Comparison of ENCODE assay signal across 21 mouse cellular contexts in the genomic region with DNA sequence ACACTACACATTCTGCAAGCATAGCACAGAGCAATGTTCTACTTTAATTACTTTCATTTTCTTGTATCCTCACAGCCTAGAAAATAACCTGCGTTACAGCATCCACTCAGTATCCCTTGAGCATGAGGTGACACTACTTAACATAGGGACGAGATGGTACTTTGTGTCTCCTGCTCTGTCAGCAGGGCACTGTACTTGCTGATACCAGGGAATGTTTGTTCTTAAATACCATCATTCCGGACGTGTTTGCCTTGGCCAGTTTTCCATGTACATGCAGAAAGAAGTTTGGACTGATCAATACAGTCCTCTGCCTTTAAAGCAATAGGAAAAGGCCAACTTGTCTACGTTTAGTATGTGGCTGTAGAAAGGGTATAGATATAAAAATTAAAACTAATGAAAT. TPM values are rescaled to one million over a fixed set of nuclear protein-coding genes. Genes with fewer than 3 reads are reported as not detected.
DNase-seq lines count a peak whose midpoint lies in the region; ATAC-seq and TF ChIP-seq lines count a peak whose summit lies in the region.
"Had no signal": no experiment of that assay in that cellular context is flagged by ENCODE, and none has a peak within 500 bp of the region (broad histone marks: within the 10 kb centered on the region; RNA-seq: fewer than 3 reads in every experiment).

No protein-coding gene starts in this region.

- TF ChIP-seq CTCF in liver, embryonic 14.5 days (IDR thresholded peaks at IDR 0.05; ENCODE audit: low read depth): no peak

- no peaks in the 10 kb centered on the region for H3K4me1 ChIP-seq in liver, embryonic 12.5 days
- H3K4me1 ChIP-seq in liver, embryonic 11.5 days (replicated peaks; ENCODE audit: control insufficient read depth, insufficient read depth, low read length): no peaks in the 10 kb centered on the region
- peaks cover 0 to 6% of the 10 kb centered on the region in 2 experiments; a peak in 3 of 4 replicates for H3K4me1 ChIP-seq in liver, embryonic 14.5 days (replicated peaks; ENCODE audit: control insufficient read depth in 2 of 2, insufficient read depth in 2 of 2, low read length in 1 of 2)
- H3K4me1 ChIP-seq in liver, embryonic 16.5 days (ENCODE audit: control insufficient read depth, low read depth, low read length): no peaks in the 10 kb centered on the region
- H3K4me1 ChIP-seq: embryonic facial prominence, embryonic 10.5 days; embryonic facial prominence, embryonic 12.5 days; forebrain, embryonic 13.5 days; forebrain, embryonic 15.5 days had no signal

- H3K27me3 ChIP-seq in liver, embryonic 12.5 days (replicated peaks): no peaks in the 10 kb centered on the region
- H3K27me3 ChIP-seq in liver, embryonic 11.5 days (replicated peaks; ENCODE audit: control insufficient read depth, insufficient read depth, low read length): no peaks in the 10 kb centered on the region
- no peaks in the 10 kb centered on the region for H3K27me3 ChIP-seq in liver, embryonic 14.5 days (ENCODE audit: control insufficient read depth, insufficient read depth, low read length)
- H3K27me3 ChIP-seq in liver, embryonic 16.5 days (ENCODE audit: control insufficient read depth, insufficient read depth, low read depth, low read length): no peaks in the 10 kb centered on the region
- H3K27me3 ChIP-seq: embryonic facial prominence, embryonic 12.5 days; forebrain, embryonic 13.5 days; forebrain, embryonic 15.5 days had no signal

- WGBS in liver, embryonic 12.5 days (ENCODE audit: insufficient replicate concordance): 60% methylated on average over 5 of the region's 5 CpGs
- WGBS in liver, embryonic 11.5 days: 70% methylated on average over 5 of the region's 5 CpGs
- WGBS in liver, embryonic 14.5 days (ENCODE audit: insufficient replicate concordance): 46% methylated on average over 5 of the region's 5 CpGs
- 39% methylated on average over 5 of the region's 5 CpGs for WGBS in liver, embryonic 16.5 days (ENCODE audit: insufficient replicate concordance)

- no peak overlapping the region for H3K4me3 ChIP-seq in liver, embryonic 12.5 days
- no peak overlapping the region for H3K4me3 ChIP-seq in liver, embryonic 11.5 days (ENCODE audit: low read depth, low read length)
- H3K4me3 ChIP-seq in liver, embryonic 14.5 days (ENCODE audit: insufficient read depth in 1 of 2, low read depth in 2 of 2, low read length in 2 of 2): no peak overlapping the region
- H3K4me3 ChIP-seq in liver, embryonic 16.5 days (ENCODE audit: low read depth, low read length): no peak overlapping the region
- H3K4me3 ChIP-seq: embryonic facial prominence, embryonic 10.5 days; embryonic facial prominence, embryonic 12.5 days; forebrain, embryonic 13.5 days; forebrain, embryonic 15.5 days had no signal

- H3K36me3 ChIP-seq in liver, embryonic 12.5 days: no peaks in the 10 kb centered on the region
- H3K36me3 ChIP-seq in liver, embryonic 11.5 days (ENCODE audit: control insufficient read depth, insufficient read depth, low read length): no peaks in the 10 kb centered on the region
- no peaks in the 10 kb centered on the region for H3K36me3 ChIP-seq in liver, embryonic 14.5 days (replicated peaks; ENCODE audit: control insufficient read depth, insufficient read depth, low read depth)
- H3K36me3 ChIP-seq in liver, embryonic 16.5 days (ENCODE audit: control insufficient read depth, insufficient read depth): no peaks in the 10 kb centered on the region
- H3K36me3 ChIP-seq: embryonic facial prominence, embryonic 10.5 days; embryonic facial prominence, embryonic 12.5 days; forebrain, embryonic 15.5 days had no signal

- H3K9ac ChIP-seq in liver, embryonic 12.5 days: no peak overlapping the region
- H3K9ac ChIP-seq in liver, embryonic 11.5 days (ENCODE audit: low read depth, low read length): no peak overlapping the region
- no peak overlapping the region for H3K9ac ChIP-seq in liver, embryonic 14.5 days (replicated peaks)
- H3K9ac ChIP-seq in liver, embryonic 16.5 days (ENCODE audit: low read depth, low read length): no peak overlapping the region
- H3K9ac ChIP-seq: embryonic facial prominence, embryonic 12.5 days; forebrain, embryonic 13.5 days; forebrain, embryonic 15.5 days had no signal

- no peak for DNase-seq in liver, embryonic 11.5 days (ENCODE audit: low spot score)
- no peak for DNase-seq in liver, embryonic 14.5 days (ENCODE audit: low read depth in 3 of 3, low spot score in 3 of 3)
- DNase-seq in spleen, adult 12 weeks (ENCODE audit: low spot score): no peak
- DNase-seq in thymus, postnatal 14 days: no peak
- DNase-seq: adrenal gland, adult 2 months; adrenal gland, postnatal 10 days; adrenal gland, postnatal 25 days; cerebellum, adult 11-12 months; cerebellum, adult 2 months; cerebellum, adult 9-10 months; cerebellum, postnatal 10 days; cerebellum, postnatal 25 days had no signal

- H3K9me3 ChIP-seq in liver, embryonic 12.5 days (replicated peaks): no peaks in the 10 kb centered on the region
- H3K9me3 ChIP-seq in liver, embryonic 11.5 days (ENCODE audit: control insufficient read depth, low read length): no peaks in the 10 kb centered on the region
- no peaks in the 10 kb centered on the region for H3K9me3 ChIP-seq in liver, embryonic 14.5 days (ENCODE audit: control insufficient read depth, low read length)
- no peaks in the 10 kb centered on the region for H3K9me3 ChIP-seq in liver, embryonic 16.5 days (replicated peaks; ENCODE audit: control insufficient read depth, low read length)
- H3K9me3 ChIP-seq: embryonic facial prominence, embryonic 10.5 days; embryonic facial prominence, embryonic 12.5 days; forebrain, embryonic 13.5 days; forebrain, embryonic 15.5 days had no signal

- no peak overlapping the region for H3K4me2 ChIP-seq in liver, embryonic 12.5 days
- no peak overlapping the region for H3K4me2 ChIP-seq in liver, embryonic 11.5 days
- peak overlapping the region; percentile 6; the same call in 1 of the 2 replicates for H3K4me2 ChIP-seq in liver, embryonic 14.5 days (ENCODE audit: low read depth)
- H3K4me2 ChIP-seq in liver, embryonic 16.5 days (ENCODE audit: low read depth, low read length): no peak overlapping the region
- H3K4me2 ChIP-seq: embryonic facial prominence, embryonic 12.5 days; forebrain, embryonic 13.5 days; forebrain, embryonic 15.5 days had no signal

- no peak for ATAC-seq in liver, embryonic 12.5 days
- ATAC-seq in liver, embryonic 11.5 days (replicated peaks; ENCODE audit: low FRiP score): no peak
- no peak for ATAC-seq in liver, embryonic 14.5 days (ENCODE audit: insufficient read depth)
- ATAC-seq in liver, embryonic 16.5 days (ENCODE audit: low read depth): peak; percentile 76
- no peak for ATAC-seq in cerebellum, adult (ENCODE audit: insufficient number of reproducible peaks, low FRiP score, low TSS enrichment)
- ATAC-seq: forebrain, embryonic 13.5 days; forebrain, embryonic 15.5 days had no signal

- H3K27ac ChIP-seq in liver, embryonic 12.5 days: 0 out of 2 replicates have a peak overlapping the region, but pooled peaks have one; percentile 40
- no peak overlapping the region for H3K27ac ChIP-seq in liver, embryonic 11.5 days (ENCODE audit: low read depth, low read length)
- H3K27ac ChIP-seq in liver, embryonic 14.5 days: no peak overlapping the region
- H3K27ac ChIP-seq in liver, embryonic 16.5 days (ENCODE audit: low read length): peak overlapping the region; percentile 76
- H3K27ac ChIP-seq: embryonic facial prominence, embryonic 10.5 days; embryonic facial prominence, embryonic 12.5 days; forebrain, embryonic 13.5 days; forebrain, embryonic 15.5 days had no signal

- TF ChIP-seq EP300 in liver, embryonic 14.5 days (IDR thresholded peaks at IDR 0.05; ENCODE audit: low read depth): no peak

RNA-seq across cellular contexts. Expression of a gene that starts 10.7 kb away (rescaled TPM):
- 1,037 and 1,058 TPM in 2 replicates for polyA plus RNA-seq in liver, embryonic 12.5 days (2016; fragmentation: Nextera tagmentation; extraction: Ambion mirVana)
- polyA plus RNA-seq in liver, embryonic 11.5 days (2014; fragmentation: Nextera tagmentation; extraction: Ambion mirVana): 772 and 788 TPM in 2 replicates
- polyA plus RNA-seq in liver, embryonic 14.5 days (2012; rRNA removed): 9,059 and 10,825 TPM in 2 replicates
- 3,181 and 3,484 TPM in 2 replicates for polyA plus RNA-seq in liver, embryonic 14.5 days (2014; fragmentation: Nextera tagmentation; extraction: Ambion mirVana)
- 7,404 and 8,768 TPM in 2 replicates for polyA plus RNA-seq in liver, embryonic 16.5 days (2015; fragmentation: Nextera tagmentation; extraction: Ambion mirVana)
- polyA plus RNA-seq: C2C12; embryonic facial prominence, embryonic 10.5 days; forebrain, embryonic 11.5 days; forebrain, embryonic 13.5 days; forebrain, embryonic 15.5 days had no signal

RNA-seq across cellular contexts. Expression of a gene that starts 40.6 kb away (rescaled TPM):
- polyA plus RNA-seq in liver, embryonic 12.5 days (2016; fragmentation: Nextera tagmentation; extraction: Ambion mirVana): 6,058 and 6,260 TPM in 2 replicates
- polyA plus RNA-seq in liver, embryonic 11.5 days (2014; fragmentation: Nextera tagmentation; extraction: Ambion mirVana): 6,352 and 6,971 TPM in 2 replicates
- 4,562 and 11,484 TPM in 2 replicates for polyA plus RNA-seq in liver, embryonic 14.5 days (2012; rRNA removed)
- 8,021 and 8,530 TPM in 2 replicates for polyA plus RNA-seq in liver, embryonic 14.5 days (2014; fragmentation: Nextera tagmentation; extraction: Ambion mirVana)
- polyA plus RNA-seq in liver, embryonic 16.5 days (2015; fragmentation: Nextera tagmentation; extraction: Ambion mirVana): 15,779 and 15,904 TPM in 2 replicates
- polyA plus RNA-seq: adrenal gland, adult 2 months; forebrain, embryonic 15.5 days had no signal

Comparison
In these comparisons a context has a peak if more than half of its experiments do, and no peak if none do; other contexts are left out.
1. H3K27ac ChIP-seq: peak in liver, embryonic 12.5 days (single experiment) and liver, embryonic 16.5 days (single experiment); none in liver, embryonic 11.5 days (single experiment) and liver, embryonic 14.5 days (single experiment).